Mouse (Mus musculus): ENCODE measurements around the gene Kcnip1. TPM values are rescaled to one million over a fixed set of nuclear protein-coding genes. Genes with fewer than 3 reads are reported as not detected.

The Kcnip1 gene
- polyA plus RNA-seq, 1 experiment from 2014 or later, result 112 TPM

DNA sequence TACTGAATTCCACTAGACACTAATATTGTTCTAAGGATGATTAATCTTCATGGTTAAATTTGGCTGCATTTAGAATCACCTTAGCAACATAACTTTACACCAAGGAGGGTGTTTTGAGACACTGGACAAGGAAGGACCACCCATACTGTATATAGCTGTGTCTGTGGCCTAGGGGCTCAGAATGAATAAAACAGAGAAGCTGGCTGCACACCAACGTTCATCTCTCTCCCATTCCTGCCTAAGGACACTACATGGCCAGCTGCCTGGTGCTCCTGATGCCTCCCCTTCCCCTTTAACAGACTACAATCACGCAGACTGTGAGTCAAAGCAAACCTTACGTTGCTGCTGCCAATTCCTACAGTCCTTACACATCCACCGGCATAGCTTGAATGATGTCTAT lies 37.0 kb downstream of the Kcnip1 start:
- Histone ChIP-seq H3K4me3 (ENCODE audit: low read depth, low read length) (no peak overlapping the region), H3K36me3 (ENCODE audit: control insufficient read depth, insufficient read depth, low read length) (no peaks in the 10 kb centered on the region), H3K4me2 (ENCODE audit: low read length) (no peak overlapping the region), H3K9ac (ENCODE audit: low read depth, low read length) (no peak overlapping the region), H3K27me3 (ENCODE audit: control insufficient read depth, insufficient read depth, low read depth, low read length) (no peaks in the 10 kb centered on the region), H3K27ac (ENCODE audit: low read length) (no peak overlapping the region), H3K4me1 (ENCODE audit: control insufficient read depth, insufficient read depth, low read length) (no peaks in the 10 kb centered on the region; the same call in 1 of the 2 replicates), H3K9me3 (replicated peaks; ENCODE audit: control insufficient read depth, low read length, poor library complexity, severe bottlenecking) (no peaks in the 10 kb centered on the region)
- ATAC-seq, result no peak
- 75% methylated on average over 4 of the region's 4 CpGs for WGBS

DNA sequence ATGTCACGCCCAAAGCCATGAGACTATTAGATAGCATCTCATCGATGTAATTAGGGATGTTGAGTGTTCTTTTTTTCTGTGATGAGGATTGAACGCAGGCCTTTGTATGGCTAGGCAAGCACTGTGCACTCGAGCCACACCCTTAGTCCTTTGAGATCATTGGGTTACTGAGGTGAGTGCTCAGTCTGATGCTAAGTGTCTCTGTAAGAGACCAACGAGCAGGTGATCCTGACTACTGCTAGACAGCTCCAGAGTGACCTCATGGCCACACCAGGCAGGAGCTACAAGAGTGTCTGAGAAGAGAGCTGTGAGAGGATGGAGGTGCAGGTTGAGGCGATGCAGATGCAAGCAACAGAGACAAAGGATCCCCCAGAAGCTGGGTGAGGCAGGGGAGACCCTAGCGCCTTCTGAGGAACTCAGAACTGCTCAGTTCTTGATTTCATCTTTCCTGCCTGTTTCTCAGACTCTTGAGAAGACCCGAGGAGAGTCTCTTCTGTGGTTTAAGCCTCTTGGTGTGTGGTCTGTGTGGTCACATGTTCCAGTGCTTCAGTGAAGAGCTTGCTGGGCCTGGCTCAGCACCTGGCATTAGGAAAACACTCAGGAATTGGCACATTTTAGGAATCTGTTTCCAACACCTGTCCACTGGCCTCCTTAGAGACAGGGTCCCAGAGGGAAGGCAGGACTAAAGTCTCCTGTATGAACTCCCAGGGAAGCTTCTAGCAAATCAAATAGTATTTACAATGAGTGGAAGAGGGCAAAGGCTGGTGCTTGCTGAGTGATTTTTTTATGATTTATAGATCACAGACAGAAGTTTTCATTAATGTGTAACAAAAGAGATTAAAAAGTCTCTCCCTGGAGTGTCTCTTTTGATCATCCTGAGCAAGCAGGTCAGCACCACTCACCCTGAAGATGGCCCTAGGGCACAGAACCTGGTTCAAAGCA lies 41.0 kb downstream of the Kcnip1 start:
- WGBS, result 88% methylated on average over 8 of the region's 8 CpGs
- H3K4me2 ChIP-seq (ENCODE audit: low read length), result no peak overlapping the region

GRCm38 (mm10) chr11:33951155-33951554 lies 41.8 kb downstream of the Kcnip1 start:
- Histone ChIP-seq H3K9ac (ENCODE audit: low read depth, low read length) (no peak overlapping the region), H3K27ac (ENCODE audit: low read length) (no peak overlapping the region), H3K4me3 (ENCODE audit: low read depth, low read length) (no peak overlapping the region), H3K9me3 (replicated peaks; ENCODE audit: control insufficient read depth, low read length, poor library complexity, severe bottlenecking) (no peaks in the 10 kb centered on the region), H3K27me3 (ENCODE audit: control insufficient read depth, insufficient read depth, low read depth, low read length) (no peaks in the 10 kb centered on the region), H3K36me3 (ENCODE audit: control insufficient read depth, insufficient read depth, low read length) (no peaks in the 10 kb centered on the region), H3K4me1 (ENCODE audit: control insufficient read depth, insufficient read depth, low read length) (no peaks in the 10 kb centered on the region; the same call in 1 of the 2 replicates), H3K4me2 (ENCODE audit: low read length) (no peak overlapping the region)
- 29% methylated on average over 5 of the region's 5 CpGs for WGBS
- ATAC-seq, result no peak

More for the DNA sequence above, 41.0 kb downstream of the Kcnip1 start:
- no peaks in the 10 kb centered on the region for H3K27me3 ChIP-seq (ENCODE audit: control insufficient read depth, insufficient read depth, low read depth, low read length)
- H3K9ac ChIP-seq (ENCODE audit: low read depth, low read length), result no peak overlapping the region
- no peaks in the 10 kb centered on the region for H3K9me3 ChIP-seq (replicated peaks; ENCODE audit: control insufficient read depth, low read length, poor library complexity, severe bottlenecking)
- H3K4me3 ChIP-seq (ENCODE audit: low read depth, low read length), result no peak overlapping the region
- no peaks in the 10 kb centered on the region for H3K36me3 ChIP-seq (ENCODE audit: control insufficient read depth, insufficient read depth, low read length)
- no peaks in the 10 kb centered on the region; the same call in 1 of the 2 replicates for H3K4me1 ChIP-seq (ENCODE audit: control insufficient read depth, insufficient read depth, low read length)
- H3K27ac ChIP-seq (ENCODE audit: low read length), result no peak overlapping the region
- no peak for ATAC-seq

DNA sequence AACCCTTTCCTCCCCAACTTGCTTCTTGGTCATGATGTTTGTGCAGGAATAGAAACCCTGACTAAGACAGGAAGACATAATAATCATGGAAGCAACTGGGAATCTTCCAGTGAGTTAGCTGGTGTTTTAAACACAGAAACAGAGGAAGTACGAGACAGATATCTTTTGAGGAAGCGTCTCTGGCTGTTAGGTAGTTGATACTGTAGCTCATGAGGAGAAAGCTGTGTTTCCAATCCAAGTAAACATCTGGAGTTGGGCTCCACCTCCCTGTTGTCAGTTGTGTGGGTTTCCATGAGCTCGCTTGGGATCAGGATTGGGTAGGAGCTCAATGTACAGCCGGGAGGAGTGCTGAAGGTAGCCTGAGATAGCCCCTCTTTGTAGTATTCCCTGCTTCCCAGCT lies 46.5 kb downstream of the Kcnip1 start:
- 86% methylated on average over 4 of the region's 4 CpGs for WGBS
- H3K4me2 ChIP-seq (ENCODE audit: low read length), result no peak overlapping the region
- no peak overlapping the region for H3K4me3 ChIP-seq (ENCODE audit: low read depth, low read length)
- no peaks in the 10 kb centered on the region; the same call in 1 of the 2 replicates for H3K4me1 ChIP-seq (ENCODE audit: control insufficient read depth, insufficient read depth, low read length)
- H3K27me3 ChIP-seq (ENCODE audit: control insufficient read depth, insufficient read depth, low read depth, low read length), result no peaks in the 10 kb centered on the region
- ATAC-seq, result no peak
- no peaks in the 10 kb centered on the region for H3K9me3 ChIP-seq (replicated peaks; ENCODE audit: control insufficient read depth, low read length, poor library complexity, severe bottlenecking)
- H3K27ac ChIP-seq (ENCODE audit: low read length), result no peak overlapping the region
- no peak overlapping the region for H3K9ac ChIP-seq (ENCODE audit: low read depth, low read length)
- no peaks in the 10 kb centered on the region for H3K36me3 ChIP-seq (ENCODE audit: control insufficient read depth, insufficient read depth, low read length)

DNA sequence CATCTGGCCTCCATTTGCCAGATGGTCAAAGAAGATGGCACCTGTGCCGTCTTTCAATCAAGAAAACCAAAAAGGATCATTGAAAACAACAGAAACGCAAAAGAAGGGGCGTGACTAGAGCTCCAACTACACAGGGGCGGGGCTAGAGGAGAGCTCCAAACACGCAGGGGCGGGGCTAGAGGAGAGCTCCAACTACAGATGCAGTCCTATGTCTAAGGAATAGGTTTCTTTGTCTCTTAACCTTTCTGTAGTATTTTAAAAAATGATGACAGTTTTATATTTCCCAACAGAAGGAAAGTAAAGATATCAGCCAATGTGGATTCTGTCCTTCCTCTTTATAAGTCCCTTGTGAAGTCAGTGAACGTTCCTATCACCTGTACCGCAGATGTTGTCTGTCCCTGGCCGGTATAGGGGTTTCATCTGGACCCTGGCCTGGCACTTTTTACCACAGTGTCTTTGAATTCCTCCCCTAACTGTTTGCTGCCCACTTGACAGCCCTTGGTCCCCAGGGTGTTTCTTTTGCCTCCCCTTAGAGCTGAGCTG lies 48.1 kb downstream of the Kcnip1 start:
- H3K27me3 ChIP-seq (ENCODE audit: control insufficient read depth, insufficient read depth, low read depth, low read length), result no peaks in the 10 kb centered on the region
- H3K4me1 ChIP-seq (ENCODE audit: control insufficient read depth, insufficient read depth, low read length), result no peaks in the 10 kb centered on the region
- 88% methylated on average over 9 of the region's 9 CpGs for WGBS

DNA sequence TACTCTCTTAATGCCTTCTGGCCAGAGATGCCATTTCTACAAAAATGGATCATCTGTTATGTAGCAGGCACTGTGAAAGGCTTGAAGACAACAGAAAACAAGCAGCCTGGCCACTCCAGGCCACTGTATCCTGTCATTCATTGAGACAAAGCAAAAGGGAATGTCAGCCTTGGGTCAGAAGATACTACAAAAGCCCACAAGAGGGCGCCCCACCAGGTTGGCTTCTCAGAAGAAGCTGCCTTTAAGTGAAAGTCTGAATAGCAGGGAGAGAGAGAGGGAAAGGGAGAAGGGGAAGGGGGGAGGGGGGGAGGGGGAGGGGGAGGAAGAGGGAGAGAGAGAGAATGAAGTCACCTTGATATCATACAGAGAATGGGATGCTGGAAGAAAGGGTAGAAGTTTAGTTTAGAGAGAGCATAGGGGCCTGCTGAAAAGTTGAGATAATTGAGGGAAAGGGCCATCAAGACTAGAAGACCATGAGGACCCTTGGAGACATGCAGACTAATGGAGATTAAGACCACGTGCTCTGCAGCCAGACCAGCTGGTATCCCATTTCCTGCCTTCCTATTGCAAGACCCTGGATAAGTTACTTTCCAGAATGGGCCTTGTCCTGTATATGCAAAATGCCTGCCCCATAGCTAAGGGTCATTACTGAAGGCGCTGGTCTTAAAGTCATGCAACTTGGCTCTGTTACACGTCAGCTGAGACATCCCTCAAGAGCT lies 48.7 kb downstream of the Kcnip1 start:
- no peak overlapping the region for H3K27ac ChIP-seq (ENCODE audit: low read length)
- no peaks in the 10 kb centered on the region for H3K27me3 ChIP-seq (ENCODE audit: control insufficient read depth, insufficient read depth, low read depth, low read length)
- H3K36me3 ChIP-seq (ENCODE audit: control insufficient read depth, insufficient read depth, low read length), result no peaks in the 10 kb centered on the region
- no peak for ATAC-seq
- no peak overlapping the region for H3K9ac ChIP-seq (ENCODE audit: low read depth, low read length)
- H3K4me1 ChIP-seq (ENCODE audit: control insufficient read depth, insufficient read depth, low read length), result no peaks in the 10 kb centered on the region
- no peaks in the 10 kb centered on the region for H3K9me3 ChIP-seq (replicated peaks; ENCODE audit: control insufficient read depth, low read length, poor library complexity, severe bottlenecking)
- H3K4me3 ChIP-seq (ENCODE audit: low read depth, low read length), result no peak overlapping the region
- no peak overlapping the region for H3K4me2 ChIP-seq (ENCODE audit: low read length)
- 70% methylated on average over 4 of the region's 4 CpGs for WGBS

More for the DNA sequence above, 48.1 kb downstream of the Kcnip1 start:
- H3K9ac ChIP-seq (ENCODE audit: low read depth, low read length), result no peak overlapping the region
- no peak for ATAC-seq
- no peaks in the 10 kb centered on the region for H3K36me3 ChIP-seq (ENCODE audit: control insufficient read depth, insufficient read depth, low read length)
- no peak overlapping the region for H3K4me3 ChIP-seq (ENCODE audit: low read depth, low read length)
- no peak overlapping the region for H3K27ac ChIP-seq (ENCODE audit: low read length)
- no peaks in the 10 kb centered on the region for H3K9me3 ChIP-seq (replicated peaks; ENCODE audit: control insufficient read depth, low read length, poor library complexity, severe bottlenecking)
- no peak overlapping the region for H3K4me2 ChIP-seq (ENCODE audit: low read length)

- ATAC-seq, result no peak
- Histone ChIP-seq H3K27me3 (ENCODE audit: control insufficient read depth, insufficient read depth, low read depth, low read length) (no peaks in the 10 kb centered on the region), H3K4me1 (ENCODE audit: control insufficient read depth, insufficient read depth, low read length) (no peaks in the 10 kb centered on the region), H3K36me3 (ENCODE audit: control insufficient read depth, insufficient read depth, low read length) (no peaks in the 10 kb centered on the region), H3K27ac (ENCODE audit: low read length) (no peak overlapping the region), H3K9ac (ENCODE audit: low read depth, low read length) (no peak overlapping the region), H3K4me3 (ENCODE audit: low read depth, low read length) (no peak overlapping the region), H3K9me3 (replicated peaks; ENCODE audit: control insufficient read depth, low read length, poor library complexity, severe bottlenecking) (no peaks in the 10 kb centered on the region), H3K4me2 (ENCODE audit: low read length) (no peak overlapping the region)
- WGBS, result 63% methylated on average over 1 of the region's 1 CpGs
Measured at GRCm38 (mm10) chr11:33943565-33943964, 49.4 kb downstream of the Kcnip1 start.

DNA sequence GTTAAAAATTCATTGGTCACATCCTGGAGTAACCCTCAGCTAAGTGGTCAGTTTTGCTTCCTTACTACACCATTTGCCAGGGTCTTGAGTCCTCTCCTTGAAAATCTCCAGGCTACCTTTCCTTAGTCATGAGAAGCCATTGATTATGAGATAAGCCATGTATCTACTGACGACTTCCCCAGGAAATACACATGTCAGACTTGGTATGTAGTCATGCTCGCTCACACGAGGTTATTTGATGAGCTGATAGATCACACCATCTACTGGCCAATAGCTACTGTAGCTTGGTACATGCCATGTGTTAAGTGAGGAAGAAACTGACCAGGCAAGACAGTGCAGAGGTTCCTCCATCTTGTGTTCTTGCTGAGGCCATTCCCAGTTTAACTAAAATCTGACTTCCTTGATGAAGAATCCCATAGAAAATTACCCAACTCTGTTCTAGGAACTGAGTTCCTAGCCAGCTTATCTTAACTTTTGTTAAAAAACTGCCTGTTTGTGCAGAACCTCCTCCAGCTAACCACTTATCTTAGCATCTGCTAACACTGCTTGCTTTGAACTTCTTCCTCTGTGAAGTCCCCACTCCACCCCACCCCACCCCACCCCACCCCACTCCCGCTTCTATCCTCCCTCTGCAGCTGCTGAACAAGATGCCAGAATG lies 53.4 kb downstream of the Kcnip1 start:
- no peak overlapping the region for H3K4me3 ChIP-seq (ENCODE audit: low read depth, low read length)
- H3K27ac ChIP-seq (ENCODE audit: low read length), result no peak overlapping the region
- no peak overlapping the region for H3K4me2 ChIP-seq (ENCODE audit: low read length)
- no peaks in the 10 kb centered on the region for H3K36me3 ChIP-seq (ENCODE audit: control insufficient read depth, insufficient read depth, low read length)
- H3K9ac ChIP-seq (ENCODE audit: low read depth, low read length), result no peak overlapping the region
- 89% methylated on average over 4 of the region's 4 CpGs for WGBS
- ATAC-seq, result no peak
- H3K27me3 ChIP-seq (ENCODE audit: control insufficient read depth, insufficient read depth, low read depth, low read length), result no peaks in the 10 kb centered on the region
- no peaks in the 10 kb centered on the region for H3K4me1 ChIP-seq (ENCODE audit: control insufficient read depth, insufficient read depth, low read length)
- no peaks in the 10 kb centered on the region for H3K9me3 ChIP-seq (replicated peaks; ENCODE audit: control insufficient read depth, low read length, poor library complexity, severe bottlenecking)
